20 mouse cellular contexts compared by ENCODE assay signal in genomic region chr15:7987374-7987773, GRCm38 (mm10).
A peak's percentile ranks its signal among the peaks of the same experiment; 100 is the strongest.
DNase-seq lines count a peak whose midpoint lies in the region; ATAC-seq lines count a peak whose summit lies in the region.
"Had no signal": no experiment of that assay in that cellular context is flagged by ENCODE, and none has a peak within 500 bp of the region (broad histone marks: within the 10 kb centered on the region; RNA-seq: fewer than 3 reads in every experiment).

No protein-coding gene starts in this region.

- intact Hi-C loops in left cerebral cortex, postnatal 25 days (cut with DNase I) = no loop called here

- ATAC-seq in inflammation-experienced regulatory T-cells, adult 6 months = peak; percentile 63
- ATAC-seq: forebrain, embryonic 14.5 days; hindbrain, postnatal 0 days; Patski had no signal

- peak; percentile 5 for DNase-seq in thymus, postnatal 0 days (ENCODE audit: low spot score)
- DNase-seq in thymus, postnatal 36 days = no peak
- DNase-seq in R1 (ENCODE audit: low read depth, low spot score) = peak; percentile 20
- DNase-seq in natural killer cell, adult 2 months (ENCODE audit: low spot score in 2 of 2) = peak; percentile 76 to 87
- no peak for DNase-seq in left cerebral cortex, postnatal 25 days (ENCODE audit: low spot score in 2 of 2)
- no peak for DNase-seq in gastrocnemius, postnatal 4 days (ENCODE audit: low spot score in 2 of 2)
- DNase-seq in right cerebral cortex, postnatal 25 days = no peak
- DNase-seq: adrenal gland, postnatal 14 days; cerebellum, adult 18-20 months; cerebellum, postnatal 10 days; embryo, embryonic 11 days; gastrocnemius, adult 2 months; gastrocnemius, postnatal 25 days; heart, adult 11 months; heart, postnatal 4 days; kidney, adult 11 months had no signal

Comparison
In these comparisons a context has a peak if more than half of its experiments do, and no peak if none do; other contexts are left out.
1. DNase-seq: peak in thymus, postnatal 0 days (single experiment), R1 (single experiment) and natural killer cell, adult 2 months (2 of 2); none in thymus, postnatal 36 days (0 of 2), left cerebral cortex, postnatal 25 days (0 of 2), gastrocnemius, postnatal 4 days (0 of 2) and right cerebral cortex, postnatal 25 days (single experiment).